Mouse (Mus musculus) macrophage (primary cell): ENCODE measurements around the gene Smad6. TPM values are rescaled to one million over a fixed set of nuclear protein-coding genes. Genes with fewer than 3 reads are reported as not detected.

Source experiments
- H3K27ac ChIP-seq: fragments of 350-480 bp; formaldehyde crosslinking; 2 replicates; pipeline ENCODE4 v1.9.0; 2021
- H3K36me3 ChIP-seq: fragments of 350-480 bp; formaldehyde crosslinking; 2 replicates; pipeline ENCODE4 v1.9.0; 2021; ENCODE audit errors: inconsistent target
- H3K4me3 ChIP-seq: fragments of 350-480 bp; formaldehyde crosslinking; 2 replicates; pipeline ENCODE4 v1.9.0; 2021; ENCODE audit errors: inconsistent target
- H3K79me2 ChIP-seq: fragments of 350-480 bp; formaldehyde crosslinking; 2 replicates; pipeline ENCODE4 v1.9.0; 2021; ENCODE audit errors: inconsistent target
- WGBS: methylation state at CpG from one replicate; pipeline ENCODE4 v1.1.7; 2026; ENCODE audit warnings: inconsistent platforms; ENCODE audit not compliant: missing documents; 5-methylcytosine and 5-hydroxymethylcytosine counted together
- polyA plus RNA-seq: library from polyadenylated mRNA; stranded (reverse); fragments of 250-400 nt; gene quantifications from 3 replicates; pipeline ENCODE4 v1.2.4, GENCODE M21; 2018; ENCODE audit warnings: inconsistent platforms

The Smad6 gene
- polyA plus RNA-seq, 1 experiment from 2014 or later, result 0.09 TPM

GRCm38 (mm10) chr9:63909618-63910017 lies 112.2 kb downstream of the Smad6 start:
- Histone ChIP-seq H3K79me2 (no peaks in the 10 kb centered on the region), H3K36me3 (no peaks in the 10 kb centered on the region), H3K27ac (no peak overlapping the region), H3K4me3 (no peak overlapping the region)
- WGBS, result 28% methylated on average over 3 of the region's 5 CpGs

- Histone ChIP-seq H3K36me3 (no peaks in the 10 kb centered on the region), H3K27ac (no peak overlapping the region), H3K79me2 (no peaks in the 10 kb centered on the region), H3K4me3 (no peak overlapping the region)
- 100% methylated on average over 2 of the region's 2 CpGs for WGBS
These were observed 117.3 kb downstream of the Smad6 start for GRCm38 (mm10) chr9:63904543-63904942.

Other genes with a start within 250 kb of the Smad6 start
- gene Lctl, start 95.1 kb upstream of the Smad6 start, polyA plus RNA-seq, result not detected in 3 replicates
- 1.1 to 13.3 TPM (median 12.2 TPM) in 3 replicates for gene Zwilch, start 151.0 kb upstream of the Smad6 start, polyA plus RNA-seq
- gene Rpl4, start 151.3 kb upstream of the Smad6 start, polyA plus RNA-seq, result 739 to 959 TPM (median 766 TPM) in 3 replicates
- gene Snapc5, start 157.2 kb upstream of the Smad6 start, polyA plus RNA-seq, result 54.1 to 107 TPM (median 56.0 TPM) in 3 replicates
- gene Uchl4, start 213.1 kb upstream of the Smad6 start, polyA plus RNA-seq, result 0.13 TPM in 1 of 3 replicates, not detected in the others
- 30.9 to 88.8 TPM (median 78.1 TPM) in 3 replicates for gene Map2k1, start 231.6 kb upstream of the Smad6 start, polyA plus RNA-seq